Mouse (Mus musculus): Measurements from ENCODE around the gene Spo11. TPM values are rescaled to one million over a fixed set of nuclear protein-coding genes. Genes with fewer than 3 reads are reported as not detected.

The Spo11 gene
- total and polyA plus RNA-seq, 3 experiments: 0.16 to 0.34 TPM; not detected in 1

DNA sequence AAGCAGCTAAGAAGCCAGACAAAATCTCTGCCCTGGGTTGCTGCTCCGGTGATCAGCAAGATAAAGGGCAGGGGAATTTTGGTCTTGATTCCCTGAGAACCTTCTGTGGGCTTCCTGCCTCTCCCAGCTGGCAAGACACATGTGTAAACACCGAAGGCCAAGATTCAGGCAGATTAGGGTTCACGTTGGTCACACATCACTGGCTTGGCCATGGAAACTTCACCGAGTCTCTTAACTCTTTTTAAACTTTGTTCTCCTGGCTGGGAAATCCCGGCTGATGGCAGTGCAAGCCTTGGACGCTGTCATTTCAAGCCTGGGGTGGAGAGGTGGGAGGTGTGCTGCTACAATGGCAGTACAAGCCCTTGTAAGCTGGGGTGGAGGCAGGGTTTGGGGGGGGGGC is 16.3 kb upstream of the Spo11 start:
- H3K27me3 ChIP-seq (replicated peaks): peaks cover 4% of the 10 kb centered on the region
- dilution Hi-C loops (cut with MboI; ENCODE audit: extremely low pct_ligation_motif_present, extremely low pct_unique_long_range_greater_than_20kb, low sequenced_read_pairs) (no loop called here), in situ Hi-C loops (cut with MboI; ENCODE audit: low pct_ligation_motif_present, low pct_unique_long_range_greater_than_20kb, low sequenced_read_pairs) (loop anchor here (10.0 kb wide), 1 partner anchor 126 kb away; no protein-coding TSS in a partner anchor)
- no peak overlapping the region for H3K4me2 ChIP-seq (ENCODE audit: insufficient read depth, low read depth, poor library complexity, severe bottlenecking)
- H3K36me3 ChIP-seq (replicated peaks in 1 of 2; ENCODE audit: control insufficient read depth in 1 of 2, insufficient read depth in 1 of 2, low read length in 1 of 2): no peaks in the 10 kb centered on the region
- no peak for DNase-seq (ENCODE audit: extremely low read depth)
- H3K9ac ChIP-seq (ENCODE audit: insufficient read depth, low read depth): no peak overlapping the region
- no peak for TF ChIP-seq MAZ (IDR thresholded peaks at IDR 0.05; ENCODE audit: low read depth, low read length)
- TF ChIP-seq RCOR1 (conservative IDR thresholded peaks at IDR 0.05; ENCODE audit: low read depth, low read length): no peak
- TF ChIP-seq POLR2A (IDR thresholded peaks at IDR 0.05; ENCODE audit: low read depth, low read length): no peak
- no peak for TF ChIP-seq NRF1 (IDR thresholded peaks at IDR 0.05; ENCODE audit: low read depth, low read length)
- no peak for TF ChIP-seq MYC (IDR thresholded peaks at IDR 0.05; ENCODE audit: low read depth, low read length)
- no peak for TF ChIP-seq MEF2A (IDR thresholded peaks at IDR 0.05; ENCODE audit: borderline replicate concordance, low read depth, low read length)
- no peak for TF ChIP-seq MXI1 (IDR thresholded peaks at IDR 0.05; ENCODE audit: low read depth, low read length)
- TF ChIP-seq NELFE (IDR thresholded peaks at IDR 0.05; ENCODE audit: low read depth, low read length): no peak
- TF ChIP-seq GABPA (IDR thresholded peaks at IDR 0.05; ENCODE audit: insufficient replicate concordance, low read depth, low read length): no peak
- TF ChIP-seq USF1 (IDR thresholded peaks at IDR 0.05; ENCODE audit: low read depth, low read length): no peak
- no peak for TF ChIP-seq MAFK (IDR thresholded peaks at IDR 0.05; ENCODE audit: insufficient replicate concordance, low read length)
- no peak for TF ChIP-seq MAX (IDR thresholded peaks at IDR 0.05; ENCODE audit: low read length)
- no peak for TF ChIP-seq BHLHE40 (IDR thresholded peaks at IDR 0.05; ENCODE audit: low read depth, low read length)
- no peak for TF ChIP-seq JUN (IDR thresholded peaks at IDR 0.05; ENCODE audit: insufficient read depth, low read depth, low read length)
- TF ChIP-seq EP300 (IDR thresholded peaks at IDR 0.05; ENCODE audit: low read length): no peak; the same call in 1 of the 2 replicates
- no peak for TF ChIP-seq E2F4 (IDR thresholded peaks at IDR 0.05; ENCODE audit: insufficient replicate concordance, low read depth, low read length)
- TF ChIP-seq CHD1 (IDR thresholded peaks at IDR 0.05; ENCODE audit: low read depth, low read length): no peak
- no peak for TF ChIP-seq UBTF (IDR thresholded peaks at IDR 0.05; ENCODE audit: low read depth, low read length)
- no peak overlapping the region for H3K27ac ChIP-seq (ENCODE audit: insufficient read depth, low read depth)
- peaks cover 0 to 12% of the 10 kb centered on the region in 2 experiments; a peak in 3 of 4 replicates for H3K4me1 ChIP-seq (ENCODE audit: control insufficient read depth in 1 of 2, insufficient read depth in 2 of 2)
- peaks cover 18% of the 10 kb centered on the region for H3K9me3 ChIP-seq (replicated peaks; ENCODE audit: low read length)
- H3K79me2 ChIP-seq (replicated peaks; ENCODE audit: control insufficient read depth, extremely low read depth, insufficient read depth, poor library complexity, severe bottlenecking): no peaks in the 10 kb centered on the region
- no peak overlapping the region for H3K4me3 ChIP-seq (replicated peaks in 1 of 3; ENCODE audit: low read depth in 2 of 3, low read length in 2 of 3, poor library complexity in 1 of 3)

GRCm38 (mm10) chr2:172965249-172965648 is 12.3 kb upstream of the Spo11 start:
- peaks cover 4% of the 10 kb centered on the region for H3K9me3 ChIP-seq (replicated peaks; ENCODE audit: low read length)
- dilution Hi-C loops (cut with MboI; ENCODE audit: extremely low pct_ligation_motif_present, extremely low pct_unique_long_range_greater_than_20kb, low sequenced_read_pairs): no loop called here
- no peaks in the 10 kb centered on the region for H3K36me3 ChIP-seq (replicated peaks in 1 of 2; ENCODE audit: control insufficient read depth in 1 of 2, insufficient read depth in 1 of 2, low read length in 1 of 2)
- no peak overlapping the region for H3K4me2 ChIP-seq (ENCODE audit: insufficient read depth, low read depth, poor library complexity, severe bottlenecking)
- in situ Hi-C loops (cut with MboI; ENCODE audit: low pct_ligation_motif_present, low pct_unique_long_range_greater_than_20kb, low sequenced_read_pairs): loop anchor here (10.0 kb wide), 1 partner anchor 130 kb away; no protein-coding TSS in a partner anchor
- H3K27me3 ChIP-seq (replicated peaks): no peaks in the 10 kb centered on the region
- H3K9ac ChIP-seq (ENCODE audit: insufficient read depth, low read depth): no peak overlapping the region
- no peak for DNase-seq (ENCODE audit: extremely low read depth)
- TF ChIP-seq ELF1 (IDR thresholded peaks at IDR 0.05; ENCODE audit: low read depth, low read length) (no peak), JUND (conservative IDR thresholded peaks at IDR 0.05; ENCODE audit: low read depth, low read length) (no peak), SMC3 (IDR thresholded peaks at IDR 0.05; ENCODE audit: low read depth, low read length) (no peak), ZKSCAN1 (IDR thresholded peaks at IDR 0.05; ENCODE audit: borderline replicate concordance, low read depth, low read length) (no peak), TCF12 (IDR thresholded peaks at IDR 0.05; ENCODE audit: low read depth, low read length) (no peak), MAZ (IDR thresholded peaks at IDR 0.05; ENCODE audit: low read depth, low read length) (no peak), POLR2AphosphoS2 (IDR thresholded peaks at IDR 0.05; ENCODE audit: low read depth, low read length) (no peak), KAT2A (IDR thresholded peaks at IDR 0.05; ENCODE audit: insufficient replicate concordance, low read length) (no peak)
- peaks cover 10 to 24% of the 10 kb centered on the region in 2 experiments for H3K4me1 ChIP-seq (ENCODE audit: control insufficient read depth in 1 of 2, insufficient read depth in 2 of 2)
- no peak overlapping the region for H3K27ac ChIP-seq (ENCODE audit: insufficient read depth, low read depth)
- no peak overlapping the region for H3K4me3 ChIP-seq (replicated peaks in 1 of 3; ENCODE audit: low read depth in 2 of 3, low read length in 2 of 3, poor library complexity in 1 of 3)
- H3K79me2 ChIP-seq (replicated peaks; ENCODE audit: control insufficient read depth, extremely low read depth, insufficient read depth, poor library complexity, severe bottlenecking): no peaks in the 10 kb centered on the region

Data from CH12.LX (cell line).